23 mouse cellular contexts compared by ENCODE assay signal in genomic region chr2:154595775-154596174, GRCm38 (mm10). TPM values are rescaled to one million over a fixed set of nuclear protein-coding genes. Genes with fewer than 3 reads are reported as not detected.
DNase-seq lines count a peak whose midpoint lies in the region; ATAC-seq and TF ChIP-seq lines count a peak whose summit lies in the region.
"Had no signal": no experiment of that assay in that cellular context is flagged by ENCODE, and none has a peak within 500 bp of the region (broad histone marks: within the 10 kb centered on the region; RNA-seq: fewer than 3 reads in every experiment).

No protein-coding gene starts in this region.

- H3K4me3 ChIP-seq in heart, embryonic 12.5 days = no peak overlapping the region
- no peak overlapping the region for H3K4me3 ChIP-seq in limb, embryonic 15.5 days
- H3K4me3 ChIP-seq in limb, embryonic 10.5 days = no peak overlapping the region
- no peak overlapping the region for H3K4me3 ChIP-seq in myocyte
- H3K4me3 ChIP-seq: liver, embryonic 13.5 days; lung, embryonic 15.5 days; stomach, embryonic 15.5 days had no signal

- H3K9ac ChIP-seq in heart, embryonic 12.5 days = no peak overlapping the region
- H3K9ac ChIP-seq in limb, embryonic 15.5 days = no peak overlapping the region
- H3K9ac ChIP-seq: liver, embryonic 13.5 days; lung, embryonic 15.5 days; stomach, embryonic 15.5 days had no signal

- no peak overlapping the region for H3K4me2 ChIP-seq in heart, embryonic 12.5 days
- no peak overlapping the region for H3K4me2 ChIP-seq in limb, embryonic 15.5 days
- H3K4me2 ChIP-seq in myocyte (ENCODE audit: low read depth) = no peak overlapping the region
- H3K4me2 ChIP-seq: liver, embryonic 13.5 days; lung, embryonic 15.5 days; stomach, embryonic 15.5 days had no signal

- H3K27me3 ChIP-seq in heart, embryonic 12.5 days (replicated peaks) = no peaks in the 10 kb centered on the region
- H3K27me3 ChIP-seq in limb, embryonic 15.5 days = no peaks in the 10 kb centered on the region
- H3K27me3 ChIP-seq in limb, embryonic 10.5 days (ENCODE audit: low read depth, poor library complexity, severe bottlenecking) = no peaks in the 10 kb centered on the region
- no peaks in the 10 kb centered on the region for H3K27me3 ChIP-seq in myocyte (ENCODE audit: control insufficient read depth, insufficient read depth, insufficient read length)
- H3K27me3 ChIP-seq: CH12.LX; liver, embryonic 13.5 days; lung, embryonic 15.5 days; stomach, embryonic 15.5 days had no signal

- H3K4me1 ChIP-seq in heart, embryonic 12.5 days (replicated peaks) = 0 out of 2 replicates have a peak, but pooled peaks cover 3% of the 10 kb centered on the region
- no peaks in the 10 kb centered on the region for H3K4me1 ChIP-seq in limb, embryonic 15.5 days
- H3K4me1 ChIP-seq in limb, embryonic 10.5 days = no peaks in the 10 kb centered on the region
- H3K4me1 ChIP-seq: lung, embryonic 15.5 days; stomach, embryonic 15.5 days had no signal

- H3ac ChIP-seq in myocyte (ENCODE audit: control insufficient read depth, insufficient read length) = no peak overlapping the region

- peak; percentile 67 for DNase-seq in adrenal gland, postnatal 10 days
- no peak for DNase-seq in adrenal gland, adult 8-10 months
- peak; percentile 26 to 51 for DNase-seq in heart, adult 18-20 months
- DNase-seq in limb, embryonic 10.5 days (ENCODE audit: low spot score) = no peak
- DNase-seq in testis, postnatal 10 days (ENCODE audit: low spot score) = no peak
- DNase-seq: cerebellum, adult 18-20 months; gastrocnemius, postnatal 14 days; kidney, adult 18-20 months; kidney, postnatal 4 days; liver, embryonic 13.5 days had no signal

- H3K9me3 ChIP-seq in heart, embryonic 12.5 days (replicated peaks) = peaks cover 6% of the 10 kb centered on the region
- no peaks in the 10 kb centered on the region for H3K9me3 ChIP-seq in limb, embryonic 15.5 days
- H3K9me3 ChIP-seq in limb, embryonic 10.5 days (replicated peaks) = no peaks in the 10 kb centered on the region
- H3K9me3 ChIP-seq: liver, embryonic 13.5 days; lung, embryonic 15.5 days; stomach, embryonic 15.5 days had no signal

- no peaks in the 10 kb centered on the region for H3K79me2 ChIP-seq in myocyte (ENCODE audit: control insufficient read depth, insufficient read depth)

- 80% methylated on average over 5 of the region's 5 CpGs for WGBS in heart, embryonic 12.5 days
- WGBS in limb, embryonic 15.5 days = 76% methylated on average over 5 of the region's 5 CpGs
- WGBS in limb, embryonic 10.5 days = 81% methylated on average over 5 of the region's 5 CpGs

- ATAC-seq in heart, embryonic 12.5 days (ENCODE audit: insufficient number of reproducible peaks, low FRiP score) = no peak
- no peak for ATAC-seq in limb, embryonic 15.5 days (ENCODE audit: insufficient number of reproducible peaks, low FRiP score, low TSS enrichment, low read depth)
- ATAC-seq: hindbrain, embryonic 16.5 days; midbrain, embryonic 16.5 days had no signal

- no peak overlapping the region for H3K27ac ChIP-seq in heart, embryonic 12.5 days (ENCODE audit: poor library complexity, severe bottlenecking)
- H3K27ac ChIP-seq in limb, embryonic 15.5 days = peak overlapping the region; percentile 17; the same call in 1 of the 2 replicates
- no peak overlapping the region for H3K27ac ChIP-seq in limb, embryonic 10.5 days
- H3K27ac ChIP-seq: liver, embryonic 13.5 days; lung, embryonic 15.5 days; macrophage; stomach, embryonic 15.5 days had no signal

- peaks cover 21% of the 10 kb centered on the region for H3K36me3 ChIP-seq in heart, embryonic 12.5 days
- peaks cover 20% of the 10 kb centered on the region for H3K36me3 ChIP-seq in limb, embryonic 15.5 days
- H3K36me3 ChIP-seq in limb, embryonic 10.5 days = peaks cover 3% of the 10 kb centered on the region
- no peaks in the 10 kb centered on the region for H3K36me3 ChIP-seq in myocyte (ENCODE audit: control insufficient read depth, insufficient read depth)

- TF ChIP-seq POLR2A in myocyte (IDR thresholded peaks at IDR 0.05; ENCODE audit: insufficient read length, low read depth) = no peak

TF ChIP-seq in myocyte, 11 proteins besides CTCF, POLR2A, EP300 and RAD21:
- TF ChIP-seq USF1 (IDR thresholded peaks at IDR 0.05; ENCODE audit: low read depth) (peak; percentile 58), MYOG (IDR thresholded peaks at IDR 0.05; ENCODE audit: control insufficient read depth in 1 of 3, insufficient read depth in 1 of 3, insufficient read length in 2 of 3, low read depth in 2 of 3) (peak in 1 of 3 experiments; percentile 71), TCF12 (IDR thresholded peaks at IDR 0.05; ENCODE audit: insufficient read depth, poor library complexity, severe bottlenecking) (no peak), MYOD1 (IDR thresholded peaks at IDR 0.05; ENCODE audit: control insufficient read depth in 1 of 3, insufficient read length in 2 of 3, low read depth in 2 of 3) (peak in 2 of 3 experiments; percentile 37 to 47)

RNA-seq across cellular contexts. Expression of gene Pxmp4, which starts 7.7 kb away (rescaled TPM):
- total RNA-seq in adrenal gland, postnatal 10 days (2021) = 10 to 100 TPM; 45.5 to 53.0 TPM
- 10 to 100 TPM; 28.8 to 36.5 (median 32.1) TPM for total RNA-seq in adrenal gland, adult 8-10 months (2022)
- 10 to 100 TPM; 22.6 to 25.6 TPM for total RNA-seq in heart, adult 18-20 months (2021)
- 18.9 and 20.5 TPM in 2 replicates for polyA plus RNA-seq in heart, embryonic 12.5 days (2016; fragmentation: Nextera tagmentation; extraction: Ambion mirVana)
- 30.8 and 32.3 TPM in 2 replicates for polyA plus RNA-seq in limb, embryonic 15.5 days (2015; fragmentation: Nextera tagmentation; extraction: Ambion mirVana)
- polyA plus RNA-seq in limb, embryonic 10.5 days (2016; fragmentation: Nextera tagmentation; extraction: Ambion mirVana) = 11.4 and 14.5 TPM in 2 replicates
- polyA plus RNA-seq in myocyte (2012; fragmentation: generic; extraction: Trizol) = 12.5 TPM

RNA-seq across cellular contexts. Expression of gene Zfp341, which starts 17.3 kb away (rescaled TPM):
- 1 to 10 TPM; 2.5 to 2.7 TPM for total RNA-seq in adrenal gland, postnatal 10 days (2021)
- 1 to 10 TPM; 2.9 to 4.4 (median 4.0) TPM for total RNA-seq in adrenal gland, adult 8-10 months (2022)
- total RNA-seq in heart, adult 18-20 months (2021) = 1 to 10 TPM; 2.6 to 2.8 TPM
- polyA plus RNA-seq in heart, embryonic 12.5 days (2016; fragmentation: Nextera tagmentation; extraction: Ambion mirVana) = 0.78 and 0.82 TPM in 2 replicates
- 1.2 and 1.5 TPM in 2 replicates for polyA plus RNA-seq in limb, embryonic 15.5 days (2015; fragmentation: Nextera tagmentation; extraction: Ambion mirVana)
- 1.1 TPM in 2 replicates for polyA plus RNA-seq in limb, embryonic 10.5 days (2016; fragmentation: Nextera tagmentation; extraction: Ambion mirVana)
- 3.4 TPM for polyA plus RNA-seq in myocyte (2012; fragmentation: generic; extraction: Trizol)

RNA-seq across cellular contexts. Expression of gene 4930519P11Rik, which starts 17.5 kb away (rescaled TPM):
- total RNA-seq in adrenal gland, postnatal 10 days (2021) = not detected
- 1 to 10 TPM in 1 of 4 experiments, not detected in 3; 1.4 TPM for total RNA-seq in adrenal gland, adult 8-10 months (2022)
- total RNA-seq in heart, adult 18-20 months (2021) = under 1 TPM in 1 of 2 experiments, not detected in 1; 0.60 TPM
- 0.64 TPM in 1 of 2 replicates, not detected in the other for polyA plus RNA-seq in heart, embryonic 12.5 days (2016; fragmentation: Nextera tagmentation; extraction: Ambion mirVana)
- polyA plus RNA-seq in limb, embryonic 15.5 days (2015; fragmentation: Nextera tagmentation; extraction: Ambion mirVana) = 0.67 TPM in 1 of 2 replicates, not detected in the other
- 0.34 and 0.64 TPM in 2 replicates for polyA plus RNA-seq in limb, embryonic 10.5 days (2016; fragmentation: Nextera tagmentation; extraction: Ambion mirVana)
- polyA plus RNA-seq in myocyte (2012; fragmentation: generic; extraction: Trizol) = 0.47 TPM
- total RNA-seq: CH12.LX; heart, postnatal 25 days; layer of hippocampus, postnatal 36 days had no signal
- polyA plus RNA-seq: forebrain, embryonic 11.5 days; liver, embryonic 13.5 days; lung, embryonic 15.5 days; macrophage; neural tube, embryonic 11.5 days had no signal

RNA-seq across cellular contexts. Expression of gene E2f1, which starts 26.1 kb away (rescaled TPM):
- total RNA-seq in adrenal gland, postnatal 10 days (2021) = 10 to 100 TPM; 12.8 to 14.1 TPM
- total RNA-seq in adrenal gland, adult 8-10 months (2022) = 10 to 100 TPM in 3 of 4 experiments, 1 to 10 TPM in 1; 9.9 to 12.9 (median 12.0) TPM
- total RNA-seq in heart, adult 18-20 months (2021) = under 1 TPM; 0.57 to 0.77 TPM
- 21.7 and 21.8 TPM in 2 replicates for polyA plus RNA-seq in heart, embryonic 12.5 days (2016; fragmentation: Nextera tagmentation; extraction: Ambion mirVana)
- 18.3 and 23.1 TPM in 2 replicates for polyA plus RNA-seq in limb, embryonic 15.5 days (2015; fragmentation: Nextera tagmentation; extraction: Ambion mirVana)
- polyA plus RNA-seq in limb, embryonic 10.5 days (2016; fragmentation: Nextera tagmentation; extraction: Ambion mirVana) = 25.4 and 27.3 TPM in 2 replicates
- polyA plus RNA-seq in myocyte (2012; fragmentation: generic; extraction: Trizol) = 11.0 TPM

RNA-seq across cellular contexts. Expression of gene Necab3, which starts 37.1 kb away (rescaled TPM):
- 1 to 10 TPM; 2.0 to 2.7 TPM for total RNA-seq in adrenal gland, postnatal 10 days (2021)
- total RNA-seq in adrenal gland, adult 8-10 months (2022) = 1 to 10 TPM in 3 of 4 experiments, under 1 TPM in 1; 0.41 to 3.1 (median 2.6) TPM
- total RNA-seq in heart, adult 18-20 months (2021) = under 1 TPM in 1 of 2 experiments, not detected in 1; 0.27 TPM
- 0.27 and 0.87 TPM in 2 replicates for polyA plus RNA-seq in heart, embryonic 12.5 days (2016; fragmentation: Nextera tagmentation; extraction: Ambion mirVana)
- polyA plus RNA-seq in limb, embryonic 15.5 days (2015; fragmentation: Nextera tagmentation; extraction: Ambion mirVana) = 3.7 and 4.0 TPM in 2 replicates
- 2.0 and 2.1 TPM in 2 replicates for polyA plus RNA-seq in limb, embryonic 10.5 days (2016; fragmentation: Nextera tagmentation; extraction: Ambion mirVana)
- 0.12 TPM for polyA plus RNA-seq in myocyte (2012; fragmentation: generic; extraction: Trizol)

Comparison
In these comparisons a context has a peak if more than half of its experiments do, and no peak if none do; other contexts are left out.
1. DNase-seq: peak in adrenal gland, postnatal 10 days (single experiment) and heart, adult 18-20 months (2 of 2); none in adrenal gland, adult 8-10 months (single experiment), limb, embryonic 10.5 days (single experiment) and testis, postnatal 10 days (single experiment).